Mouse (Mus musculus) forelimb bud, embryonic 11.5 days (tissue): Measurements from ENCODE around the gene Wt1.

Experiments
- DNase-seq: peaks from one replicate; pipeline ENCODE4 v3.0.0-alpha.2; 2012; ENCODE audit warnings: low read depth, low spot score

Wt1 gene

DNA sequence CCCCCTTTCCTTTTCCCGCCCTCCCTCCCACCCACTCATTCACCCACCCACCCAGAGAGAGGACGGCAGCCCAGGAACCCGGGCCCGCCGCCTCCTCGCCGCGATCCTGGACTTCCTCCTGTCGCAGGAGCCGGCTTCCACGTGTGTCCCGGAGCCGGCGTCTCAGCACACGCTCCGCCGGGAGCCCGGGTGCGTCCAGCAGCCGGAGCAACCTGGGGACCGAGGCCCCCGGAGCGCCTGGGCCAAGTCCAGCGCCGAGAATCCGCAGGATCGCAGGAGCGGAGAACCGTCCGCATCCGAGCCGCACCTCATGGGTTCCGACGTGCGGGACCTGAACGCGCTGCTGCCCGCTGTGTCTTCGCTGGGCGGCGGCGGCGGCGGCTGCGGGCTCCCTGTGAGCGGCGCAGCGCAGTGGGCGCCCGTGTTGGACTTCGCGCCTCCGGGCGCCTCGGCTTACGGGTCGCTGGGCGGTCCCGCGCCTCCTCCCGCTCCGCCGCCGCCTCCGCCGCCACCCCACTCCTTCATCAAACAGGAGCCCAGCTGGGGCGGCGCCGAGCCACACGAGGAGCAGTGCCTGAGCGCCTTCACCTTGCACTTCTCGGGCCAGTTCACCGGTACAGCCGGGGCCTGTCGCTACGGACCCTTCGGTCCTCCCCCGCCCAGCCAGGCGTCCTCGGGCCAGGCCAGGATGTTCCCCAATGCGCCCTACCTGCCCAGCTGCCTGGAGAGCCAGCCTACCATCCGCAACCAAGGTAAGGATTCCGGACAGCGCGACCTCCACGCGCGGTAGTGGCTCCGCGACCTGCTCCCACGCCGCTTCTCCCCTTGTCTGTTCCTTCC is 582 bp downstream of the Wt1 start:
- DNase-seq: no peak

DNA sequence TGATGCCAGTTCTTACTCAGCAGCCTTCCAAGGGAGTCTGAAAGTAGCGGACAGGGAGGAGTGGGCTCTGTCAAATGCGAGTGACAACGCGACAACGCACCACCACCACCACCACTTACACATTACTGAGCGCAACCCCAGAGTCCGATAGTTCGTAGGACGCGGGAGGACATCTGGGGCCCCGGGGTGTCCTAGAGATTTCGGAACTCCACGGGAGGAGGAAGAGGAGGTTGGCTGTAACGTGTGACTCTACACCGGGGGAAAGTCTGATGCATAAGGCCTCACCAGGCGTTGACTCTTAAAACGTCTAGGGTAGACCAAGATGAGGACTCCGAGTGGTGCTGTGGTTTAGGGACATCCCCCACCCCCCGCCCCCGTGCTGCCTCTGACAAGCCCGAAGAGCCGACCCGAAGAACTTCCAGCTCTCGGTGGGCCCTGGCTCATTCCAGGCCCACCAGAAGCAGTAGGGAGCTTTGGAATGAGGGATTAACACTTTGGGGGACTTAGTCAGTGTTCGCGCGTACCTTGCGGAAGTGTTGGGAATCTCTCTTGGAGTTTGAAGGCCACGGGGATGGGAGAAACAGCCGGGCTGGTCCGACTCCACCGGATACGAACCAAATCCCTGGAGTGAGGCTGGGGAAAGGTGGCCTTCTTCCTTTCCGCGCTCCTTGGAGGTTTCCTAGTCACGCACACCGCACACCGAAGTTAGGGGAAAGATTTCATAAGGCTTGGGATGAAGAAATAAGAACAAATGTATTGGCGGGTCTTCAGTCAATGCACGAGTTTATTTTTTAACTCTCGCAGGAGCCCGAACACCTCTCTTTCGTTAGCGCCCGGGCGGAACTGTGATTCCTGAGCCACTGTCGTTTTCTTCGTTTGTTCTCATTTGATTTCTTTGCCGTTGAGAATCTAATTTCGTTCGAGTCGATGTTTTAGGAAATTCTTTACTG is 1.5 kb downstream of the Wt1 start:
- no peak for DNase-seq

- no peak for DNase-seq
These were observed 2.2 kb downstream of the Wt1 start for GRCm38 (mm10) chr2:105128564-105128963.

GRCm38 (mm10) chr2:105130351-105131060 is 4.2 kb downstream of the Wt1 start:
- no peak for DNase-seq

- no peak for DNase-seq
These were observed 4.9 kb downstream of the Wt1 start for GRCm38 (mm10) chr2:105131061-105131810.

- DNase-seq: no peak
These were observed 5.4 kb downstream of the Wt1 start for GRCm38 (mm10) chr2:105131811-105132100.

- DNase-seq: no peak
These were observed 6.0 kb downstream of the Wt1 start for GRCm38 (mm10) chr2:105132300-105132699.

DNA sequence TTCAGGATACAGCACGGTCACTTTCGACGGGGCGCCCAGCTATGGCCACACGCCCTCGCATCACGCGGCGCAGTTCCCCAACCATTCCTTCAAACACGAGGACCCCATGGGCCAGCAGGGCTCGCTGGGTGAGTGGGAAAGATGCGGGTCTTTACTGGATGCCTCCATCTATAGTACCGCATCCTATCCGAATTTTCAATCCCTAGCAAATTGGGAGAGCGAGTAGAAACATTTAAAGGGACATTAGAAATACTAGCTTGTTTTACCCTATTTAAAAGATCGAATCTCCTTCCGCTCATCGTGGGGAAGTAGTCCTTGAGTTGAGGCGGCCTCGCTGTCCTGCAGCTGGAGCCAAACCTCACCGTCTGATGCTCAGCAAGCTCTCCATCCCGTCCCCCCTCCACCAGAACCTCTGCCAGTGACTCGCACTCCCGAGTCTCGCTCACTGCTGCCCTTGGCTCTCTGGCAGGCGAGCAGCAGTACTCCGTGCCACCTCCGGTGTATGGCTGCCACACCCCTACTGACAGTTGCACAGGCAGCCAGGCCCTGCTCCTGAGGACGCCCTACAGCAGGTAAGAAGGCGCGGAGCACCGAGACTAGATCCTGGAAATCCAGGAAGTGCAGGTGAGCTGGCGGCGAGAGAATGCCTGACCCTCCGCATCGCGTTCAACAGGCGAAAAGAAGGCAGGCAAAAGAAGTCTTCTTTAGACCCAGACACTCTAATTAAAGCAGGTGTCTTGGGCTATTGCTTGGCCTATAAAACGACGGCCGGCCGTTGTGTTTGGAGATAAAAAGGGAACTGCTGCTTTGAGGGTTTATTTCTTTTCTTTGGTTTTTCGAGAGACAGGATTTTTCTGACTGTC is 6.8 kb downstream of the Wt1 start:
- DNase-seq: no peak

GRCm38 (mm10) chr2:105134296-105134695 is 8.0 kb downstream of the Wt1 start:
- DNase-seq: no peak

- no peak for DNase-seq
These were observed 13.1 kb downstream of the Wt1 start for GRCm38 (mm10) chr2:105139471-105139870.

DNA sequence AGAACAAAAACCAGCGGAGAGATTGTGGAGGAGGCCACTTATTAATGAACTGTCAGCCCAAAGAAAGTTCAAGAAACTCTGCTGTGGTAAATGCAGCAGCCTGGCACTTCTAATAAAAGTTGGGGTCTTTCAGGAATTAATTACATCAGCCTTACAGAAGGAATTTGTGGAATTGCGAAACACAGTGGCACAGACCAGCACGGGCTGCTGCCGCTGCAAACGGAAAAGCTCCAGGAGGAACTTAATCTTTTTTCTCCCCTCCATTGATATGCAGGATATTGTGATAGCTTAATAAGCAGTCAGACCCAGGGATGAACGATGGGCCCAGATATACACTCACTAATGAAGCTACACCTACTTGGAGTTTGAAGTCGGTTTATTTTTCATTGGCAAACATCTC is 15.0 kb downstream of the Wt1 start:
- DNase-seq: no peak

DNA sequence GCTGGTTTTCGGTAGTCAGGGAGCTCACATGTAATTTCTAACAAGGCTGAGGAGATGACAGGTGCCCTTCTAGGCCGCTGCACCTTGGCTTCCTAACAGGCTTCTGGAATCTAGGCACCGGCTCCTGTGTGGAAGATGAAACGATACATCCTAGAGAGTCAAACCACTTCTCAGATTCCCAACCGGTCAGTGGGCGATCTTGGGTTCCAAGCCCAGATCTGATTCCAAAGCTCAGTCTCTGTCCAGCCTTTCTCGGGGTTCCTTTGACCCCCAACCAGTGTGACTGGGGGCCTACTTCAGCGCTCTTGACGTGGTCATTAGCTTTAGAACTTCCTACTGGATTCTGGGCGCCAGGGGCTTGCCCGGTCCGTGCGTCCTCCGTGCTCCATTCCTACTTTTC is 17.4 kb downstream of the Wt1 start:
- DNase-seq: no peak

GRCm38 (mm10) chr2:105151544-105151943 is 25.2 kb downstream of the Wt1 start:
- no peak for DNase-seq

GRCm38 (mm10) chr2:105153046-105153445 is 26.7 kb downstream of the Wt1 start:
- DNase-seq: no peak

GRCm38 (mm10) chr2:105160949-105161348 is 34.6 kb downstream of the Wt1 start:
- no peak for DNase-seq

DNA sequence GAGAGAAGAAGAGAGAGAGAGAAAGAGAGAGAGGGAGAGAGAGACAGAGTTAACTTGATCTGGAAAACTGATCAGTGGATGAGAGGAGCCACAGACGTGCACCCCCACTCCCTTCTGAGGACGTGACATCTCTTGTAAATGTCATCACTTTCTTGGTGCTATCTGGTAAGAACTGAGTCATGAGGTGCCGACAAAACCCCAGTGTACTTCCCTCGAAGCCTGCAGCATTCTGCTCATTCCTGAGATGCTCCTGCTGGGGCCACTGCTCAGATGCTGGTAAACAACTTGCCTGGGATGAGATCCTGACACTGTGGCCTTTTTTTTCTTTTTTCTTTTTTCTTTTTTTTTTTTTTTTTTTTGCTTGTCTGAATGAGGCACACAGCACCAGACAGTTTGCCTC is 36.4 kb downstream of the Wt1 start:
- no peak for DNase-seq

DNA sequence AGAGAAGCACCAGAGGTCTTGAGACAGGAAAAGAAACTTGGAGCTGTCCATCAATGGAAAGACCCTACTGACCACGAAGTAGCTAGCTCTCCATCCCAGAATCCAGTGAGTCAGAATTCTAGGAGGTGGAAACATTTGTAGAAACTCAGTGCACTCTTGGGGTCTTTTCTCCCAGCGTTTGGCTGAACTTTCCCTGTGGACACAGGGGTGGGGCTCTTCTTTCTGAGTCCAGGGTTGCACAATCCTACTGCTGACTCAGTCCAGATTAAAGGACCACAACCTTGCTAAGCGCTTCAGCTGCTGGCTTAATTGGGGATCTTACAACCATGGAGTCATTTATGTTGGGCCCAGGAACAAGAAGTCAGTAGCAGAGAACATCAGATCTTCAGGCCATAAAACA is 41.8 kb downstream of the Wt1 start:
- no peak for DNase-seq

GRCm38 (mm10) chr2:105174254-105174653 is 47.9 kb downstream of the Wt1 start:
- no peak for DNase-seq

DNA sequence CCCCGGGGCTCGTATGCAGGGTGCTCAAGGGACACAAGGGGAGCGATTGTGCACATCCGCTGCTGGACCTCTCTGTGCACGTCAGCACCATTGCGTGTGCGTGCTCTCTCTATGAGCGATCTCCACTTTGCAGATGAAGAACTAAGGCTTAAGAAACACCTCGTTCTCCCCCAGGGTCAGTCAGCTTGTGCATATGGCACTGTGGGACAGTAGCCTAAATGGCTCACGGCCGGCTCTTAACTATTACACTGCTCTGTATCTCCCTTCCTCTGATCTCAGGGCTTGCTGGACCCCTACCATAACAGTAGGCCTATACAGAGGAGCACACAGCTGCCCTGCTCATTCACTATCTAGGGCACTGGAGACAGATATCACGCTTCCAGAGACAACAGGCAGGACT is 52.5 kb downstream of the Wt1 start:
- DNase-seq: no peak

DNA sequence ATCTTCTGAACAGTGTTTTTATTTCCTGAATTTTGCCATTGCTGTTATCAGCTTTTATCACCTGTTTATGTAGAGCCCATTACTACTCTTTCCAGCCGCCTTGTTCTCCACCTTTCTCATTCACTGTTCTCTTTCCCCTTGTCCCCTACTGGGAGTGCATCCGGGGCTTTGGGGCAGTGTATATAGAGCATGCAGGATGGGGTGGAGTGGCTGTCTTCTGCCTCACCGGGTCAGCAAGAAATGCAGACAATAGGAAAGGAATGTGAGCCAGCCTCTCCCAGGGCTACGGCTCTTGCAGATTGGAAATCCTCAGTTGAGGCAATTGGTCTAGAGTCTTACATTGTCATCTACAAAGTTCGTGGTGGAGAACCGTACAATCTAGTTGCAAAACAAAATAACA is 56.2 kb downstream of the Wt1 start:
- DNase-seq: no peak

DNA sequence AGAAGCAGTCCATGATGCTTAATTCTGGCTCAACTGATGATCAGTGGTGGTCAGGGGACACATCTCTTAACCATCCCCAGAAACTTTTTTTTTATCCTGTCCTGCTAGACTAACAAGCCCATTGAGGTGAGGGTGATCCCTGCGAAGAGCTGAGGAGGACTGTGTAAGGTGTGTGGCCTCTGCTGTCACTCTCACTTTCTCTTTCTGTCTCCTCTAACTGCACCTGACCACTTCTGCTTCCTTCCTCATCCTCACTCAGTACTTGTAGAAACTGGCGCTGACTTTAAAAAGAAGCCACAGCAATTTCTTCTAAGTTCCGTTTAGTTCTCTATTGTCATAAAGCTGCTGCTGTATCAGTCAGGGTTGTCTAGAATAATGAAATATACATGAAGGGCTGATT is 58.8 kb downstream of the Wt1 start:
- DNase-seq: no peak
